Comparison of ENCODE assay signal across 11 mouse cellular contexts in the genomic region with DNA sequence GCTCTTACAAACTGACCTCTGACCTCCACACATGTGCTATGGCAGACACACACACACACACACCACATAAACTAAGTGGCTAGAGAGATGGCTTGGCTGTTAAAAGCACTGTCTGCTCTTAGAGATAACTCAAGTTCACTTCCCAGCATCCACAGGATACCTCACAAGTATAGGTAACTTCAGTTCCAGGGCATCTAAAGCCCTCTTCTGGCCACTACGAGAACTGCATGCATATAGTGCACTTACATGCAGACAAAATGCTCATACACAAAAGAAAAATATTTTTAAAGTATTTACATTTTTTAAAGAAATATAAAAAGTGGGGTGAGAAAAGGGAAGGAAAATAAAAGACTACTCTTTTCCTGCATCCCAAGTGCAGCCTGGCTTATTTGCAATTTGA.
DNase-seq lines count a peak whose midpoint lies in the region; ATAC-seq and TF ChIP-seq lines count a peak whose summit lies in the region.
"Had no signal": no experiment of that assay in that cellular context is flagged by ENCODE, and none has a peak within 500 bp of the region (broad histone marks: within the 10 kb centered on the region; RNA-seq: fewer than 3 reads in every experiment).

No protein-coding gene starts in this region.

- no peaks in the 10 kb centered on the region for H3K79me2 ChIP-seq in MEL (ENCODE audit: control insufficient read depth, insufficient read depth, low read length, poor library complexity)

- TF ChIP-seq POLR2A in MEL (IDR thresholded peaks at IDR 0.05; ENCODE audit: control insufficient read depth in 1 of 2, insufficient read depth in 1 of 2, low read depth in 1 of 2, low read length in 2 of 2, poor library complexity in 1 of 2): no peak

- TF ChIP-seq RAD21 in MEL (IDR thresholded peaks at IDR 0.05; ENCODE audit: low read depth, low read length): peak; percentile 25

- no peak overlapping the region for H3K27ac ChIP-seq in hindbrain, embryonic 11.5 days (ENCODE audit: low read depth, low read length)
- no peak overlapping the region for H3K27ac ChIP-seq in hindbrain, embryonic 13.5 days
- H3K27ac ChIP-seq in lung, embryonic 14.5 days (ENCODE audit: low read depth): no peak overlapping the region
- H3K27ac ChIP-seq in MEL (ENCODE audit: control insufficient read depth, low read depth, low read length): no peak overlapping the region
- H3K27ac ChIP-seq: forebrain, embryonic 15.5 days had no signal

- no peak for ATAC-seq in hindbrain, embryonic 11.5 days (ENCODE audit: low FRiP score)
- no peak for ATAC-seq in hindbrain, embryonic 13.5 days (ENCODE audit: low FRiP score)
- no peak for ATAC-seq in lung, embryonic 14.5 days (ENCODE audit: insufficient read depth)
- ATAC-seq in megakaryocyte progenitor cell, adult 5-6 weeks (replicated peaks; ENCODE audit: poor library complexity): peak; percentile 37; the same call in 1 of the 2 replicates
- ATAC-seq: forebrain, embryonic 15.5 days had no signal

- TF ChIP-seq CTCF in lung, embryonic 14.5 days (IDR thresholded peaks at IDR 0.05; ENCODE audit: low read depth): peak; percentile 35
- peak in 2 of 3 experiments; percentile 41 to 50; a peak in 4 of 6 replicates for TF ChIP-seq CTCF in MEL (IDR thresholded peaks at IDR 0.05 in 2 of 3, conservative IDR thresholded peaks at IDR 0.05 in 1 of 3; ENCODE audit: control insufficient read depth in 1 of 3, insufficient read depth in 1 of 3, low read depth in 2 of 3, low read length in 3 of 3, poor library complexity in 1 of 3, severe bottlenecking in 1 of 3)

- 89% methylated on average over 1 of the region's 1 CpGs for WGBS in hindbrain, embryonic 11.5 days
- 94% methylated on average over 1 of the region's 1 CpGs for WGBS in hindbrain, embryonic 13.5 days
- 88% methylated on average over 1 of the region's 1 CpGs for WGBS in lung, embryonic 14.5 days

- H3K4me1 ChIP-seq in hindbrain, embryonic 11.5 days (replicated peaks; ENCODE audit: control insufficient read depth, insufficient read depth, low read length): no peaks in the 10 kb centered on the region
- H3K4me1 ChIP-seq in hindbrain, embryonic 13.5 days (replicated peaks): no peaks in the 10 kb centered on the region
- no peaks in the 10 kb centered on the region for H3K4me1 ChIP-seq in lung, embryonic 14.5 days (ENCODE audit: insufficient read depth)
- H3K4me1 ChIP-seq in MEL (ENCODE audit: control insufficient read depth in 1 of 2, insufficient read depth in 2 of 2, low read length in 2 of 2): no peaks in the 10 kb centered on the region
- H3K4me1 ChIP-seq: forebrain, embryonic 15.5 days had no signal

- H3K4me3 ChIP-seq in hindbrain, embryonic 11.5 days (ENCODE audit: low read depth, low read length): no peak overlapping the region
- H3K4me3 ChIP-seq in hindbrain, embryonic 13.5 days: no peak overlapping the region
- H3K4me3 ChIP-seq in lung, embryonic 14.5 days (ENCODE audit: low read depth, low read length): no peak overlapping the region
- H3K4me3 ChIP-seq in MEL (ENCODE audit: control insufficient read depth in 1 of 2, insufficient read depth in 1 of 2, low read depth in 2 of 2, low read length in 2 of 2): no peak overlapping the region
- H3K4me3 ChIP-seq: forebrain, embryonic 15.5 days had no signal

- peak; percentile 7 for DNase-seq in hindbrain, embryonic 11.5 days (ENCODE audit: low spot score)
- peak; percentile 16 for DNase-seq in lung, embryonic 14.5 days
- DNase-seq in lung, postnatal 36 days: no peak
- DNase-seq in MEL (ENCODE audit: low read depth, low spot score): peak; percentile 51
- no peak for DNase-seq in cerebellum, postnatal 4 days (ENCODE audit: low spot score in 2 of 2)
- DNase-seq: adrenal gland, postnatal 10 days; cerebellum, adult 9-11 months; kidney, adult 8-10 months had no signal

- H3K4me2 ChIP-seq in hindbrain, embryonic 11.5 days (replicated peaks; ENCODE audit: low read depth, low read length): no peak overlapping the region
- no peak overlapping the region for H3K4me2 ChIP-seq in hindbrain, embryonic 13.5 days
- no peak overlapping the region for H3K4me2 ChIP-seq in lung, embryonic 14.5 days
- H3K4me2 ChIP-seq: forebrain, embryonic 15.5 days had no signal

- H3K9ac ChIP-seq in hindbrain, embryonic 11.5 days (ENCODE audit: low read depth, low read length): no peak overlapping the region
- H3K9ac ChIP-seq in hindbrain, embryonic 13.5 days: no peak overlapping the region
- no peak overlapping the region for H3K9ac ChIP-seq in lung, embryonic 14.5 days
- no peak overlapping the region for H3K9ac ChIP-seq in MEL (ENCODE audit: control insufficient read depth, low read depth, low read length, poor library complexity, severe bottlenecking)
- H3K9ac ChIP-seq: forebrain, embryonic 15.5 days had no signal

- H3K9me3 ChIP-seq in hindbrain, embryonic 11.5 days (ENCODE audit: control insufficient read depth, low read length): no peaks in the 10 kb centered on the region
- peaks cover 3% of the 10 kb centered on the region; the same call in 1 of the 2 replicates for H3K9me3 ChIP-seq in hindbrain, embryonic 13.5 days
- no peaks in the 10 kb centered on the region; the same call in 1 of the 2 replicates for H3K9me3 ChIP-seq in lung, embryonic 14.5 days (ENCODE audit: low read depth, low read length)
- no peaks in the 10 kb centered on the region for H3K9me3 ChIP-seq in MEL (replicated peaks; ENCODE audit: insufficient read depth, low read length)
- H3K9me3 ChIP-seq: forebrain, embryonic 15.5 days had no signal

- H3K36me3 ChIP-seq in hindbrain, embryonic 11.5 days (ENCODE audit: control insufficient read depth, insufficient read depth, low read length): no peaks in the 10 kb centered on the region
- no peaks in the 10 kb centered on the region for H3K36me3 ChIP-seq in hindbrain, embryonic 13.5 days
- H3K36me3 ChIP-seq in lung, embryonic 14.5 days (ENCODE audit: insufficient read depth): no peaks in the 10 kb centered on the region
- H3K36me3 ChIP-seq in MEL (ENCODE audit: control insufficient read depth in 1 of 2, insufficient read depth in 2 of 2, low read length in 2 of 2): no peaks in the 10 kb centered on the region
- H3K36me3 ChIP-seq: forebrain, embryonic 15.5 days had no signal

- no peak for TF ChIP-seq EP300 in MEL (IDR thresholded peaks at IDR 0.05; ENCODE audit: low read depth in 1 of 2, low read length in 2 of 2)

- no peaks in the 10 kb centered on the region for H3K27me3 ChIP-seq in hindbrain, embryonic 11.5 days (ENCODE audit: control insufficient read depth, insufficient read depth, low read length)
- no peaks in the 10 kb centered on the region for H3K27me3 ChIP-seq in hindbrain, embryonic 13.5 days
- H3K27me3 ChIP-seq in lung, embryonic 14.5 days (ENCODE audit: insufficient read depth, low read length): no peaks in the 10 kb centered on the region
- H3K27me3 ChIP-seq in MEL (ENCODE audit: control insufficient read depth in 1 of 2, insufficient read depth in 2 of 2, low read length in 2 of 2): no peaks in the 10 kb centered on the region; a peak in 1 of 4 replicates
- H3K27me3 ChIP-seq: forebrain, embryonic 15.5 days had no signal

TF ChIP-seq in MEL, 35 proteins besides CTCF, POLR2A, EP300 and RAD21:
- TF ChIP-seq ZKSCAN1 (IDR thresholded peaks at IDR 0.05; ENCODE audit: low read depth, low read length) (no peak), USF1 (IDR thresholded peaks at IDR 0.05; ENCODE audit: low read depth, low read length) (no peak), GATA1 (IDR thresholded peaks at IDR 0.05; ENCODE audit: low read depth, low read length) (no peak), POLR2AphosphoS2 (IDR thresholded peaks at IDR 0.05; ENCODE audit: low read length) (no peak), UBTF (IDR thresholded peaks at IDR 0.05; ENCODE audit: borderline replicate concordance, insufficient read depth, low read depth, low read length) (no peak), SIN3A (IDR thresholded peaks at IDR 0.05; ENCODE audit: low read length) (no peak), MAFK (IDR thresholded peaks at IDR 0.05; ENCODE audit: borderline replicate concordance, low read depth, low read length) (no peak), NRF1 (IDR thresholded peaks at IDR 0.05; ENCODE audit: insufficient read depth, low read depth, low read length, poor library complexity, severe bottlenecking) (no peak), MYC (IDR thresholded peaks at IDR 0.05; ENCODE audit: low read depth, low read length) (no peak), POLR2AphosphoS5 (IDR thresholded peaks at IDR 0.05; ENCODE audit: borderline replicate concordance, low read depth, low read length) (no peak), NELFE (IDR thresholded peaks at IDR 0.05; ENCODE audit: low read depth, low read length) (no peak), MXI1 (IDR thresholded peaks at IDR 0.05; ENCODE audit: low read depth, low read length) (no peak), RCOR1 (IDR thresholded peaks at IDR 0.05; ENCODE audit: low read depth, low read length) (no peak)

Comparison
In these comparisons a context has a peak if more than half of its experiments do, and no peak if none do; other contexts are left out.
1. DNase-seq: peak in hindbrain, embryonic 11.5 days (single experiment), lung, embryonic 14.5 days (single experiment) and MEL (single experiment); none in lung, postnatal 36 days (single experiment) and cerebellum, postnatal 4 days (0 of 2).